14 mouse cellular contexts compared by ENCODE assay signal in genomic region chr7:19436276-19436675, GRCm38 (mm10).
"Had no signal": no experiment of that assay in that cellular context is flagged by ENCODE, and none has a peak within 500 bp of the region (broad histone marks: within the 10 kb centered on the region; RNA-seq: fewer than 3 reads in every experiment).

No protein-coding gene starts in this region.

- DNase-seq: heart, postnatal 10 days; heart, postnatal 14 days; heart, postnatal 36 days; heart, postnatal 4 days; kidney, adult 11 months; kidney, adult 18-20 months; kidney, adult 2 months; kidney, adult 8-10 months; kidney, adult 9 months; kidney, postnatal 10 days; kidney, postnatal 14 days; kidney, postnatal 25 days; kidney, postnatal 36 days; kidney, postnatal 4 days had no signal
